Mouse (Mus musculus): ENCODE results near the gene Atxn7.
"Not testable (repeated sequence)": the region's sequence is repeated elsewhere in the genome, so short reads cannot be mapped to it uniquely, and the experiment has no call there.

Gene Atxn7

GRCm38 (mm10) chr14:13982174-13982573 lies 20.9 kb downstream of the Atxn7 start:
- DNase-seq (ENCODE audit: low read depth, low spot score): peak; percentile 48

GRCm38 (mm10) chr14:13988397-13988796 lies 27.2 kb downstream of the Atxn7 start:
- DNase-seq (ENCODE audit: low read depth, low spot score): peak; percentile 7

- DNase-seq (ENCODE audit: low read depth, low spot score): no peak
These were observed 29.5 kb downstream of the Atxn7 start for GRCm38 (mm10) chr14:13990741-13991140.

- no peak for DNase-seq (ENCODE audit: low read depth, low spot score)
These were observed 34.2 kb downstream of the Atxn7 start for GRCm38 (mm10) chr14:13995206-13996097.

GRCm38 (mm10) chr14:14002771-14003170 lies 41.5 kb downstream of the Atxn7 start:
- DNase-seq (ENCODE audit: low read depth, low spot score): no peak

GRCm38 (mm10) chr14:14009712-14010111 lies 48.5 kb downstream of the Atxn7 start:
- DNase-seq (ENCODE audit: low read depth, low spot score): no peak

- DNase-seq (ENCODE audit: low read depth, low spot score): peak; percentile 90
These were observed 51.4 kb downstream of the Atxn7 start for GRCm38 (mm10) chr14:14012383-14013251.

GRCm38 (mm10) chr14:14013252-14013711 lies 52.0 kb downstream of the Atxn7 start:
- DNase-seq (ENCODE audit: low read depth, low spot score): peak; percentile 70

GRCm38 (mm10) chr14:14014636-14015375 lies 53.6 kb downstream of the Atxn7 start:
- no peak for DNase-seq (ENCODE audit: low read depth, low spot score)

- peak; percentile 84 for DNase-seq (ENCODE audit: low read depth, low spot score)
These were observed 58.1 kb downstream of the Atxn7 start for GRCm38 (mm10) chr14:14019155-14019894.

GRCm38 (mm10) chr14:14021244-14021643 lies 60.0 kb downstream of the Atxn7 start:
- DNase-seq (ENCODE audit: low read depth, low spot score): no peak

- peak; percentile 56 for DNase-seq (ENCODE audit: low read depth, low spot score)
These were observed 64.6 kb downstream of the Atxn7 start for GRCm38 (mm10) chr14:14025870-14026269.

- DNase-seq (ENCODE audit: low read depth, low spot score): no peak
These were observed 69.4 kb downstream of the Atxn7 start for GRCm38 (mm10) chr14:14030621-14031020.

- no peak for DNase-seq (ENCODE audit: low read depth, low spot score)
These were observed 71.6 kb downstream of the Atxn7 start for GRCm38 (mm10) chr14:14032842-14033241.

- no peak for DNase-seq (ENCODE audit: low read depth, low spot score)
These were observed 75.1 kb downstream of the Atxn7 start for GRCm38 (mm10) chr14:14036352-14036751.

- no peak for DNase-seq (ENCODE audit: low read depth, low spot score)
These were observed 77.0 kb downstream of the Atxn7 start for GRCm38 (mm10) chr14:14038233-14038632.

GRCm38 (mm10) chr14:14042336-14042735 lies 81.1 kb downstream of the Atxn7 start:
- peak; percentile 85 for DNase-seq (ENCODE audit: low read depth, low spot score)

GRCm38 (mm10) chr14:14054386-14054785 lies 93.1 kb downstream of the Atxn7 start:
- DNase-seq (ENCODE audit: low read depth, low spot score): peak; percentile 70

- not testable (repeated sequence) for DNase-seq (ENCODE audit: low read depth, low spot score)
These were observed 98.4 kb downstream of the Atxn7 start for GRCm38 (mm10) chr14:14059606-14060005.

GRCm38 (mm10) chr14:14062531-14063245 lies 101.4 kb downstream of the Atxn7 start:
- DNase-seq (ENCODE audit: low read depth, low spot score): no peak
